Mouse (Mus musculus) CD4-positive helper T cell, adult 2 months (primary cell): ENCODE data around the gene Oxld1.

ENCODE experiments used
- DNase-seq: peaks from one replicate; pipeline ENCODE4 v3.0.0-alpha.2; 2012; ENCODE audit warnings: low read depth, missing footprints, low spot score

The Oxld1 gene

GRCm38 (mm10) chr11:120457772-120458751, at the start of gene Oxld1, which contains the start of gene Ccdc137:
Oxld1 (minus strand) TSS chr11:120458068.
Ccdc137 (plus strand) TSS chr11:120458115.
- DNase-seq = peak; percentile 83

- DNase-seq = peak; percentile 26
Measured at GRCm38 (mm10) chr11:120506899-120507298, 49.0 kb upstream of the Oxld1 start.

- no peak for DNase-seq
Measured at GRCm38 (mm10) chr11:120505661-120506060, 47.8 kb upstream of the Oxld1 start.

GRCm38 (mm10) chr11:120501701-120502100, 43.8 kb upstream of the Oxld1 start:
- DNase-seq = no peak

- DNase-seq = no peak
Measured at GRCm38 (mm10) chr11:120501018-120501417, 43.1 kb upstream of the Oxld1 start.

GRCm38 (mm10) chr11:120500357-120500756, 42.5 kb upstream of the Oxld1 start:
- DNase-seq = no peak

- DNase-seq = no peak
Measured at GRCm38 (mm10) chr11:120499894-120500293, 42.0 kb upstream of the Oxld1 start.

GRCm38 (mm10) chr11:120498891-120499290, 41.0 kb upstream of the Oxld1 start:
- no peak for DNase-seq

GRCm38 (mm10) chr11:120498226-120498625, 40.4 kb upstream of the Oxld1 start:
- DNase-seq = no peak

GRCm38 (mm10) chr11:120497436-120497835, 39.6 kb upstream of the Oxld1 start:
- no peak for DNase-seq

GRCm38 (mm10) chr11:120493911-120494310, 36.0 kb upstream of the Oxld1 start:
- no peak for DNase-seq

- DNase-seq = no peak
Measured at GRCm38 (mm10) chr11:120493351-120493750, 35.5 kb upstream of the Oxld1 start.

GRCm38 (mm10) chr11:120492878-120493203, 35.0 kb upstream of the Oxld1 start:
- DNase-seq = no peak

GRCm38 (mm10) chr11:120492024-120492877, 34.4 kb upstream of the Oxld1 start:
- peak; percentile 64 for DNase-seq

GRCm38 (mm10) chr11:120491317-120492023, 33.6 kb upstream of the Oxld1 start, which contains the start of gene Slc25a10:
Slc25a10 (plus strand) TSS chr11:120491840.
- DNase-seq = peak; percentile 79

GRCm38 (mm10) chr11:120490291-120491046, 32.6 kb upstream of the Oxld1 start:
- no peak for DNase-seq

- DNase-seq = peak; percentile 81
Measured at GRCm38 (mm10) chr11:120489054-120489761, 31.3 kb upstream of the Oxld1 start.

- DNase-seq = no peak
Measured at GRCm38 (mm10) chr11:120488516-120488915, 30.6 kb upstream of the Oxld1 start.

GRCm38 (mm10) chr11:120485251-120485650, 27.4 kb upstream of the Oxld1 start:
- peak; percentile 11 for DNase-seq
